Mouse (Mus musculus): ENCODE data around the gene Triap1. TPM values are rescaled to one million over a fixed set of nuclear protein-coding genes. Genes with fewer than 3 reads are reported as not detected.
"Not testable (repeated sequence)": the region's sequence is repeated elsewhere in the genome, so short reads cannot be mapped to it uniquely, and the experiment has no call there.

Gene Triap1
- total RNA-seq, 2 experiments from 2014 or later: 23.4 to 26.8 TPM

GRCm38 (mm10) chr5:115333626-115334025, 7.4 kb upstream of the Triap1 start:
- no peak for DNase-seq

DNA sequence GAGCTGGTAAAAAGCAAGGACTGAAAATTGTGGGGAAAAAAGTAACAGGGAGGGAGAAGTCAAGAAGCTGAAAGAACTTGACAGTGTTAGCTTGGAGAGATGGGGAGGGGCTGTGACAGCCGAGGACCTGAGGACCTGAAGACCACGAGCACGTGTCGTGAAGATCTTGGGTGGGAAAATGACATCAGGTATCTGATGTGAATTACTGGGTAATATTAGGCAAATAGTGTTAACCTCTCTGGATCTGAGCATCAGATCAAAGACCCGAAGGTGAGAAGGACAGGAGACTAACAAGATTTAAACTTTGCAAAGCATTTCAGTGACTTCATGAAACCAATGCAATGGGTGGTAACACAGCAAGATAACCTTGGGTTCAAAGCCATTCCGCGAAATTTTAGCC, 1.0 kb upstream of the Triap1 start:
- no peak for DNase-seq

DNA sequence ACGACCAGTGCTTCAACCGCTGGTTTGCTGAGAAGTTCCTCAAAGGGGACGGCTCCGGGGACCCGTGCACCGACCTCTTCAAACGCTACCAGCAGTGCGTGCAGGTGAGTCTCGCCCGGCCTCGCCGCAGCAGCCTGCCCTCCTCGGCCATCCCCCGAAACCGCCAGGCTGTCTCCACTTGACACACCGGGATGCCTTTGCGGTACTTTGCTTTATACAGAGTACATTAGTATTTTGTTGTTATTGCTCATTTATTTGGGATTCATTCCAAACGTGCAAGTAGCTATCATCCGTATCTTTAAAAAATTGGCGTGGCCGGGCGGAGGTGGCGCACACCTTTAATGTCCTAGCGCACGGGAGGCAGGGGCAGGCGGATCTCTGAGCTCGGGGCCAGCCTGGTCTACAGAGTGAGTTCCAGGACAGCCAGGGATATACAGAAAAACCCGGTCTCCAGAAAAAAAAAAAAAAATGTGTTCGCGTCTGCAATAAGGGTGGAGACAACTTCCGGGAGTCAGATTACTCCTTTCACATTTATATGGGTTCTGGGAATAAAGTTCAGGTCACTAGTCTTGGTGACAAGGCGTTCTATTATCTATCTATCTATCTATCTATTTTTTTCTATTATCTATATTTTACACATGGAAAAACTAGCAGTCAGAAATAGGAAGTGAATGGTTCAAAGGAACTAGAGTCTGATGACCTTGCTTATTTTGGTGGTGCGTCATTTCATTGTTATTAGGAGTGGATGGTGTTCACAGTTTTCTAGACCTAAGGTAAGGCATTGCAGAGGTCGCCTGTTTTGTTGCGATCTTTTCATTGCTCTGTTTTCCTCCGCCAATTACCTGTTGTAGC, 515 bp downstream of the Triap1 start:
- no peak for DNase-seq

DNA sequence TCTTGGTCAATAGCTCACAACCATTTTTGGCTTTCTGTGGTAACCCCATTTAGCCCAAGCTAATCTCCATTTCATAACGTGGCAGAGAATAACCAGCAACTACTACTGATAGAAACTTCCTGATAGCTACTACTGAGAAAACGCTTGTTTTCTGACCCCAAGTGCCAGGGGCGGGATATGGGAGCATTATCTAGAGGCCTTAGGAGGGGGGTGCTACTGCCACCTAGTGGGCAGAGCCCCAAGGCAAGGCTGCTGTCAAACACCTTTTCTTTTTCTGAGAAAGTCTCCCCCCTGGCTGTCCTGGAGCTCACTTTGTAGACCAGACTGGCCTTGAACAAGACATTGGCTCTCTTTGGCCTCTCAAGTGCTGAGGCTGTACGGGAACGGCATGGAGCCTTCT, 6.5 kb downstream of the Triap1 start:
- DNase-seq: peak; percentile 89

DNA sequence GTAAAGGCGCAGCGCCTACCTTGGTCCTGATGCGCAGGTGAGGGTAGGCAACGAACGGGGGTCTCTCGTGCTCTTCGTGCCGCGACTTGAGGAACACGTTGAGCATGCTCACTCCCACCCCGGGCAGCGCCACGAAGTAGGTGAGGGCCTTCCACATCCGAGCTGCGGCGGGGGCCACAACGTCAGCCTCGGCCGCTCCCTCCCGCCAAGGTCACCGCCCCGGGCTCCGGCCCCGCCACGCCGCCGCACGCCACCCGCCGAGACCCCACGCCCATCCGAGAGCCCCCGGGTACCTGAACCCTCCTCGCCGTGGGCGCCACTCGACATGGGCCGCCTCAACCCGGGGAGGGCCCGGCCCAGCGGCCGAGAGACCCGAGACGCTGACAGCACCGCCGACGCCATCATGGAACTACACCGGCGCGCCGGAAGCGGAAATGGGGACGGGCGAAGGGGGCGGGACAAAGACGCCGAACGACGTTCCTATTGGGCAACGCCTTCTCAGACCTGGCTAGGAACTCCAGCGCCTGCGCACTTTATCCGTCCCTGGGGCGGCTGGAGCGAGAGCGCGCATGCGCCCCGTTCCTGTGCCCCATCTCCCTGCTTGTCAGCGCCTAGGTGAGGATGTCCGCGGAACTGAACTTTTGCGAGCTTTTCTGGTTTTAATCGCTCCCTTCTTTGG, 7.7 kb downstream of the Triap1 start, which contains the start of gene Cox6a1:
TSS of gene Cox6a1 (minus strand) at position 436 of the 679 bp plus-strand sequence.
- DNase-seq: peak; percentile 99

- no peak for DNase-seq
Observed at GRCm38 (mm10) chr5:115349225-115349555, 8.2 kb downstream of the Triap1 start.

GRCm38 (mm10) chr5:115351348-115351747, 10.3 kb downstream of the Triap1 start:
- DNase-seq: no peak

DNA sequence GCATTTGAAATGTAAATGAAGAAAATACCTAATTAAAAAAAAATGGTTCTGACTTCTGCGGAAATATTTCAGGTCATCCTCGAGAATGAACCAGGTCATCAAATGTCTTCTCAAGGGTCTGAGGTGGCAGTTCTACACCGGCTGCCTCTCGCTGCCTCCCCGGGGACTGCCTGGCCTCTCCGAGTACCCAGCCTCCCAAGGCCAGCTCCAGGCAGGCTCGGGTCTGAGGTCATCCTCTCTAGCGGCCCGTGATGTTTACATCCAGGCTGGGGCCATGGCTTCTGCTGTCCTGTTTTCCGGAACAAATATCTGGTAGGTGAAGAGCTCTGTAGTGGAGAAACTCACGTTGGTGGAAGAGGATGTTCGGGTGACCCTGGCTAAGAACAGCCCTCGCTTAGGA, 14.0 kb downstream of the Triap1 start:
- no peak for DNase-seq

DNA sequence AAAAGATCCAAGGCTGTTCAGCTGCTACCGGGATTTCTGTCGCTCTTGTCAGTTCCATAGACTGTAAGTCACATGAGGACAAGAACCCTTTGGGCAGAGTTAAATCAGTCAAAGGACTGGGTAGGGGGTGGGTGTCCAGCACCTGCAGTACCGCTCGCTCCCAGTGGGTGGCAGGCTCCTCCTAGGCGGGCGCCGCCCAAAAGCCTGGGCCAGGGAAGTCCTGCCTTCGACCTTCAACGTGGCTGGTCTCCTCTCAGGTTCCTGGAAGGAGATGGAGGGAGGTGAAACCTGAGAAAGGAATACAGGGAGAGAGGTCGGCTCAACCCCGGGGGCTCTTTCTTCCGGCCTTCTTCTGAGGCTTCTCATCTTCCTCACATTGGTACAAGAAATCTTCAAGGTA, 17.8 kb downstream of the Triap1 start:
- DNase-seq: peak; percentile 95

DNA sequence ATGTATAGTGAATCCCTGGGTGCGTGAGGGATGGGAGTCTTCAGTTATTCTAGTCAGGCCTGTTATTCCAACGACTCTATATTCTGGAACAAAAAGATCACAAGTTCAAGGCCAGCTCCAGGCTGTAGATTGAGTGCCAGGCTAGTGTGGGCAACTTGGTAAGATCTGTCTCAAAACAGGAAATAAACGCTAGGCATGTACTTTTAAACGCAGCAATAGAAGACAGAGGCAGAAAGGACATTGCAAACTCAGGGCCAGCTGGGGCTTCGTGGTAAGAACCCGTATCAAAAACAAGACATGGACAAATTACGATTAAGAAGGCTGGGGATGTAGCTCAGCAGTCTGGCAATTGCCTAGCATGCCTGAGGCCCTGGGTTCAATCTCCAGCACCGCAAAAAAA, 18.4 kb downstream of the Triap1 start:
- DNase-seq: no peak

DNA sequence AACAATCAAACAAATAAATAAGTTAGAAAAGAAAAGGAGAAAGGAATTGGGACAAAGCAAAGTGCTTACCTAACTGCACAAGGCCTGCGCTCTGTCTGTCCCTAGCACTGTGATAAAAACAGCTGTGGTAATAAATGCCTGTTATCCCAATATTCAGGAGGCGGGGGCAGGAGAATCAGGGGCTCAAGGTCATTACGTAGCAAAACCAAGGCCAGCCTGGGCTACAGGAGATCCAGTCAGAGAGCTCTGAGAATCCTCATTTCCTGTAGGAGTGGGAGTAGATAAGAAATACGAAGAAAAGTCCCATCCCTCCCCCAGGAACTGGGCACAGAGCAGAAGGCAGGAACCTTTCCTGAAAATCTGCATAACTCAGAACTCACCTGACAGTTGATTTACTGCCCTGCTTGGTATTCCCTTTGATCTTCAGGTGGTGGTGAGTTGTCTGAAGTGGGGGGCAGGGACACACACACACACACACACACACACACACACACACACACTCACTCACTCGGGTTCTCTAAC, 18.9 kb downstream of the Triap1 start:
- no peak for DNase-seq

DNA sequence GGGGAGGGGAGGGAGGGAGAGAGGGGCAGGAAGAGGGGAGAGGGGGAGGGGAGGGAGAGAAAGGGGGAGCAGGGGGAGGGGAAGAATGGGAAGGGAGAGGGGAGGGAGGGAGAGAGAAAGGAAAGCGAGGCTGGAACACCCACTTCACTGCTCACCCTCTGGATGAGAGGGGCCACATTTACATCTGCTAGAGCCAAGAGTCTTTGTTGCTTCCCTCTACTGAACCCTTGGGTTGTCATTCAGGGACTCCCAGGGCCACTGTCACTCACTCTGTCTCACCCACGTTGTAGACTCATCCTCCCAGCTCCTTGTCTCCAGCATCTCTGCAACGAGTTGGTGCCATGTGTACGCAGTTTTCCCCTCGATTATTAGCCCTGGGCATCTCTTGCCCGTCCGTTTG, 21.2 kb downstream of the Triap1 start:
- DNase-seq: no peak

DNA sequence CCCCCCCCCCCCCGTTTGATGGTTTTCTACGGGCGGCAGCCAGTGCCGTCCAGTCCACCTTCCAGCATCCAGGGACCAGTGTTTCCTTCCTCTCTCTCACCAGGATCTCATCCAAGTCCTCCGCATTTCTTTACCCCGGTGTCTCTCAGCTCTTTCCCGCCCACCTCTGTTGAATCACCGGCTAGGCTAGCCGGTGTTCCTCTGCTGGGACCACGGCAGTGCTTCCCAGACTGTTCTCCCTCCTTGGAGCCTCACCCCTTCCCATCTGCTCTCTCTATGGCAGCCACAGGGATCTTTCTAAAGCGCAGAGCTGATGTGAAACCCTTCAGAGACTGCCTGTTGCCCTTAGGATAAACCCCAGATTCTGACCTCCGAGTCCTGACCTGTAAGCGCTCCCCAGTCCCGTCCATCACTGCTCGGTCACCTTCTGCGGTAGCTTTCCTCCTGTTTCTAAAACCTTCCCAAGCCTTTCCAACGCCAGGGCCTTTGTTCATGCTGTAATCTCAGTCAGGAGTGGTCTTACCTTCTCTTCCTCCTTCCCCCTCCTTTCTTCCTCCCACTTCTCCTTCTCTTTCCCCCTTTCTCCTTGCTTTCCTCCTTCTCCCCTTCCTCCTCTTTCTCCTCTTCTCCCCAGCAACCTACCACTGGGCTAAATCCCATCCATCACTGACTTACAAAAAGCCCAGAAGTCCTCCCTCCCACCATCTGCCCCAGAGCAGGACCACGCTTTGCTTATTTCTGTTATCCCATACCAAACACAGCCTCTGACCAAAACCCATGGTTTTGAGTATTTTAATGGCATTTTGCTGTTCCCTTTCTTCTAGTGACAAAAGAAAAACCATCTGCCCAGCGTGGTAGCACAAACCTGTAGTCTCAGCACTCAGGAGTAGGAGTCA, 22.0 kb downstream of the Triap1 start:
- no peak for DNase-seq

- DNase-seq: no peak
Observed at GRCm38 (mm10) chr5:115364782-115365181, 23.8 kb downstream of the Triap1 start.

DNA sequence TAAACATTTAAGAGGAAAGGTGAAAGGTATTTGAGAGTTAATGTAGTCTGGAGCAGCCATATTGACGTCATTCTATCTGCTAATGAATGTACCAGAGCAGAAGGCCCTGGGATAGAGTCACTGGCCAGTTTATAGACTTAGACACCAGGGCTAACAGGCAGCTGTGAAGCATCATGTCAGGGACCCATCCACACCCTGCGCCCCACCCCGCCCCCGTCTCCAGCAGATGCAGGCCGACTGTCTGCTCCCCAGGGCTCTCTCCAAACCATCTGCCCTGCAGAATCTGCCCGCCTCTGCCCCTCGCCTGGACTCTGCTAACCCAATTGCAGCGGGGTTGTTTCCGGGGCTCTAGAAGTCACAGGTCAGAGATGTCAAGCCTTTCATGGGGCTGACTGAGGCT, 30.7 kb downstream of the Triap1 start:
- DNase-seq: no peak

DNA sequence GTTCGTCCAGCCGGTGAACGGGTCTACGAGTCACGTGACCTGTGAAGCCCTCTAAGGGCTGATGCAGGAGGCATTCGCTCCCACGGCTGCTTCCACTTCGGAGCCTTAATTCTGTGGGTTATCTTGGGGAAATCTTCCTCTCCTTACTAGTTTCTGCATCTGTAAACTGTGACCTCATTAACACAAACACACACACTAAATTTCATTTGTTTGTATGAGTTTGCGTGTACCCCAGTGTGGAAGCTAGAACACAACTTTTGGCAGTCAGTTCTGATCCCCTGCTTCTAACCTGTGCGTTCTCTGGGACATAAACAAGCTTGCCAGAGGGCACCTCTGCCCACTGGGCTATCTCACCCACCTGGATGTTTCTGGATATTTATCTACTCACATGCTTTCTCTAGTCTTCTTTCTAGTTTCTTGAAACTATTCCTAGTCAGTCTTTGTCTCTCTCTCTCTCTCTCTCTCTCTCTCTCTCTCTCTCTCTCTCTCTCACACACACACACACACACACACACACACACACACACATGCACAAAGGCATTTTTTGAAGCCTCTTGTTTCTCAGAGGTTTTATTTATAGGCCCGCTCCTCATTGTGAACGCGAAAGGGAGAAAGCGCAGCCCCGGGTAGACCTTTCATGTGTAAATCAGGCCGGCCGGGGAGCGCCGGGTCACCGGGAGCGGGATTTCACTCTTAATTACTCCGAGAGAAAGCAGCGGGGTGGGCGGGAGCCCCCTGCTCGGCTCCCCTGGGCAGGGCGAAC, 32.6 kb downstream of the Triap1 start:
- no peak for DNase-seq

DNA sequence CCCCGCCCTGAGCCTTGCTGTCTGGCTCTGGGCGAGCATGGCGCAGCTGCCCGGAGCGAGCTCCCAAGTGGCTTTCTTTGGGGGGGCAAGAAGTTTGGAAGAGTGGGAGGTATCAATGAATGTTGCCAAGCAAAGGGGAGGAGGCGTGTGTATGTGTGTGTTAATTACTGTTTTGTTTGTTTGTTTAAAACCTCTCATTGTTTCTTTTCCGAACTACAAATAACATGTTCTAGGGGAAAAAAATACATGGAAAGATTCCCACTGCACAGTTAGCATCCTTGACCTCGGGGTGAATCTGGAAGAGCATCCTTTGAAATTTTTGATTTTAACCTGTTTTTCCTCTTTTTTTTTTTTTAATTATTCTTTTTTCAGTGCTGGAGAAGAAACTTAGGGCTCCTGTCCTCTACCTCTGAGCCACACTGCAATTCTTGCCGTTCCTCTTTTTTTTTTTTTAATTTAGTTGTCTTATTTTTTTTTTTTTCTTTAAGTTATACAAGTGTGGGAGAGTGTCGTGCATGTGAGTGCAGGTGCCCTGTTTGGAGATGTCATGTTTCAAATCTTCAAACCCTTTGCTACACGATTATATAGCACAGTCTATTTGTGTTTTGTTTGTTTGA, 33.3 kb downstream of the Triap1 start:
- no peak for DNase-seq

DNA sequence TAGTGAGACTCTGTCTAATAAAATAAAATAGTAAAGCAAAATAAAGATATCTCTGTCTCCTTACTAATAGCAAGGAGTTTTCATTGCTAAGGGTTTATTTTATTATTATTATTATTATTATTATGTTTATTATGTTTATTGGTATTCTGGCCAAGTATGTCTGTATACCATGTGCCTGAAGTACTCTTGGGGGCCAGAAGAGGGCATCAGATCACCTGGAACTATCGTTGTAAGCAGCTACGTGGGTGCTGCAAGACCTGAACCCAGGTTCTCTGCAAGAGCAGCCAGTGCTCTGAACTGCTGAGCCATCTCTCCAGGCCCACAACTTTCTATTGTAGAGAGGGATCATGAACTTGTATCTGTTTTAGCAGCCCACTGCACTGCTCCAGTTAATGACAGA, 34.4 kb downstream of the Triap1 start:
- DNase-seq: no peak

DNA sequence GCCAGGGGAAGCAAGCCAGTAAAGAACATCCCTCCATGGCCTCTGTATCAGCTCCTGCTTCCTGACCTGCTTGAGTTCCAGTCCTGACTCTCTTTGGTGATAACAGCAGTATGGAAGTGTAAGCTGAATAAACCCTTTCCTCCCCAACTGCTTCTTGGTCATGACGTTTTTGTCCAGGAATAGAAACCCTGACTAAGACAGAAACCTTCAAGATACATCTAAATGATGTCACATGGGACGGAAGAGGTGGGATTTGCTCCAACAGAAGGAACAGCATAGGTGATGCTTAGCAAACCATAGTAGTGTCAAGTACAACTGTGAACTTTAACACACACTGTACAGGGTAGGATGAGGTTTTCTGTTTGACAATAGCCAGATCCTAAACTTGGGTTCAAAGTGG, 37.9 kb downstream of the Triap1 start:
- DNase-seq: not testable (repeated sequence)

DNA sequence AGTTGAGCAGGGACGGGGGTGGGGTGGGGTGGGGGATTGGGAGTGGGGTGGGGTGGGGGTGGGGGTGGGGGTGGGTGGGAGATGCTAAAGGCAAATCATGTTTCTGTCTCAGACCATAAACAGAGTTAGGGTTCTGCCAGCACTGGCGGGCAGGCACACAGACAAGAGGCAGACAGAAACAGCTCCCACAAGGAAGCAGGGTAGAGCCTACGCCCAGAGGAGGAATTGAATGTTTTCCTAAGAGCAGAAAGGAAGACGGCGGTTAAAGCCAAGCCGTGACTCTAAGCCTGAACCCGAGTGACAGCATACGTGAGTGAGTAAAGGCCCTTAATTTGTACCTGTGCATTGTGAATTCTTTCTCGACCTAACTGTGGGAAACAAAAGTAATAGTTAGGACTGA, 50.9 kb downstream of the Triap1 start:
- no peak for DNase-seq

GRCm38 (mm10) chr5:115392969-115393368, 51.9 kb downstream of the Triap1 start:
- no peak for DNase-seq
